Mouse (Mus musculus) urinary bladder, postnatal 36 days (tissue): ENCODE data around the gene Msi2.

Source experiments
- DNase-seq, 2 experiments: peaks; one replicate each; pipeline ENCODE4 v3.0.0; 2022; ENCODE audit warnings: low spot score in 2 of 2, mixed read lengths in 1 of 2

Msi2 gene

DNA sequence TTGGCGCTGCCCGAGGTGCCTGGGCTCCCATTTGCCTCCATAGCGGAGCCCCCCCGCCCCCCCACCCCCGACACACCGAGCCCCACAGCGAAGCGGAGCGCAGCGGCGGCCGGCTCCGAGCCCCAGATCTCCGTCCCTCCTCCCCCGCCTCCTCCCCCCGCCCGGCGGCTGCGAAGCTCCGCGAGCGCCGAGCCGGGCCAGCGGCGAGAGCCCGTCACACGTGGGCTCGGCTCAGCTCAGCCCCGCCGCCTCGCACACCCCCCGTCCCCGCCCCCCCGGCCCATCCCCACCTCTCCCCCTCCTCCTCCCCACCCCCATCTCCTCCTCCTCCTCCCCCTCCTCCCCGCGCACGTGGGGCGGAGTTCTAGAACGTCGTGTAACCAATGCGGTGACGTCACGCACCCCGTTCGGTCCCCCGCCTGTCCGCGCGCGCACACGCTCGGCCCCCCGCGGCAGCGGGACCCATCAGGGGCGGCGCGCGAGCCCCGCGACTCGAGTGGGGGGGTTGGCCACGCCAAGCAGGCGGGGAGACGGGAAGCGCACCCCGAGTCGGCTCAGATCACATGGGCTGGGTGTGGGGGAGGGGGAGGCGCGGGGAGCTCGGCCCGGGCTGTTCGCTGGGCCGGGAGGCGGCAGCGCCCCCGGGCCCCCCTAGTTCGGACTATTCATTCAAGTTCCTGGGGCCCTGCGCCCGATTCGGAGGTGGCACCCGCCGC, at the start of gene Msi2:
TSS of gene Msi2 (minus strand) at position 464 of the 716 bp plus-strand sequence.
- DNase-seq = peak; percentile 83 to 88

DNA sequence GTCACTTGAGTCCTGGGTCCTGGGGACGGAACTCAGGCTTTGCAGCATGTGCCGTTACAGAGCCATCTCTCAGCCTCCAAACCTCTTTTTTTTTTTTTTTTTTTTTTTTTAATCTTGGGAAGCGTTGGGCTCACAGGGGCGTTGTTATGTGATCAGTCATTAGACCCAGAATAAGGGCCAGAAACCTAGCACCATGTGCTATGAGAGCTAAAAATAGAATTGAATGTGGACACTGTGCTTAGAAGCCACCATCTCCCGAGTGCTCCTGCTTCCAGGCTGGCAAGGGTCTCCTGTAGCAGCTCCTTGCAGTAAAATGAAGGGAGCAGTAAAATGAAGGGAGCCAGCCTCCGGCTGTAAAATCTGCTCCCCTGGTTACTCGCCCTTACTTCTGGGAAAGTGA, 47.3 kb upstream of the Msi2 start:
- DNase-seq = no peak

DNA sequence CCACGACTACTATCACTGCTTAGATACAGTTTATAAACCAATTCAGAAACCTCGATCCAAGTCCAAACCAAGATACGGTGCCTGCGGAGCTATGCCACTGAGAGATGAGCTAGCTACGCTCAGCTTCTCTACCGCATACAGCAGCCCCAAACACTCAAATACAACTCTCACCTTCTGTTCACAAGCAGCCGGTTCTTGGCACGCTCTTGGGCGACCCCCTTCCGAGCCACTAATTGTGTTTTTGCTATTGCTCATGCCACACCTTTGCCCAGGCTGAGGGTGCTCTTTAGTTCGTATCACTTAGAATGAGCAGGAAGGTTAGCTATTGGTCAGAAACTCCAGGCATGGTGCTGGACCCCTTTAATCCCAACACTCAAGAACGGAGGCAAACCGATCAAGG, 45.1 kb upstream of the Msi2 start:
- no peak for DNase-seq

DNA sequence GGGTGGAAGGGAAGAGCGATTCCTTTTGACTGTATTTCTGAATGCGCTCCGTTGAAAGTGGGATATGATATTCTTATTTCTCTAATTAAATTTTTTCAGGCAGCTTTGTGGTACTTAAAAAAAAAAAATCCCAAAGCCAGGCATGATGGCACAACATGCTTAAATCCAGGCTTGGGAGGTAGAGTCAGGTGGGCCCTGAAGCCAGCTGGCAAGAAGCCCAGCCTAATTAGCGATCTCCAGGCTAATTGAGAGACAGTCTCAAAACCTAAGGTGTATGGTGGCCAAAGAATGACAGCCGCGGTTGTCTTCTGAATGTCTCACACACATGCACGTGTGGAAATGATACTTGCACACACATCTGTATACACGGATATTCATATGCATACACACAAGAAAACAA, 41.2 kb upstream of the Msi2 start:
- DNase-seq = no peak

DNA sequence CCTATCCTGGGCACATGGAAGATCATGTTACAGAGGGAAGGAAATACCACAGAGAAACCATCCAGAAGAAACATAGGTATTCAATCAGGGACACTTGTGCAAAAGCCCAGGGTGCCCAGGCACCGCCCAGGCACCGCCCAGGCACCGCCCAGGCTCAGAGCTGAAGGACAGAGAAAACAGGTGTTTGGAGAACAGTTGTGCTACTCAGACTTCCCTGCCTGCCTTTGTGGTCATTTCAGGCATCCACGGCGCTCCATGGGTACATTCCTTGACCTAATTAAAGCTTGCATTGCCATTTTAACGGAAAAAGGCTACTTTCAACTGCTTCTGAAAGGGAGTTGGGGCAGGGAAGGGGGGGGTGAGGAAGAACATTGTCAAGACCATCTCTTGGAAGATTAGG, 40.1 kb upstream of the Msi2 start:
- no peak for DNase-seq

DNA sequence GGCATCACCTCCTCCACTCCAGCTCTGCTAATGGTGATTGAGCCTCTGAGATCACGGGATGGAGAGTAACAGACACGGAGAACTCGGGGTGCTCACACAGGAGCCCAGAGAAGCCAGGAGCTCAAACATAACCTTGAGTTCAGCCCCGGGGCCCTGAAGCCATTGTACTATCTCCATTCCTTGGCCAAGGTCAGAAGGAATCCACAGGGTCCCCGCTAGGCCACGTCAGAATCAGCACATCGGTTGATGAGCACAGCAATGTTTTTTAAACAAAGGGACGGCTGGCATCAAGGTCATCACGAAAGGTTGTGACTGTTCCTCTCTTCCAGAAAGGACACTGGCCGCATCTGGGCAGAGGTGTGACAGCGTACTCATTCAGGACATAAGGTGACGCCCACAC, 27.0 kb upstream of the Msi2 start:
- DNase-seq = no peak

DNA sequence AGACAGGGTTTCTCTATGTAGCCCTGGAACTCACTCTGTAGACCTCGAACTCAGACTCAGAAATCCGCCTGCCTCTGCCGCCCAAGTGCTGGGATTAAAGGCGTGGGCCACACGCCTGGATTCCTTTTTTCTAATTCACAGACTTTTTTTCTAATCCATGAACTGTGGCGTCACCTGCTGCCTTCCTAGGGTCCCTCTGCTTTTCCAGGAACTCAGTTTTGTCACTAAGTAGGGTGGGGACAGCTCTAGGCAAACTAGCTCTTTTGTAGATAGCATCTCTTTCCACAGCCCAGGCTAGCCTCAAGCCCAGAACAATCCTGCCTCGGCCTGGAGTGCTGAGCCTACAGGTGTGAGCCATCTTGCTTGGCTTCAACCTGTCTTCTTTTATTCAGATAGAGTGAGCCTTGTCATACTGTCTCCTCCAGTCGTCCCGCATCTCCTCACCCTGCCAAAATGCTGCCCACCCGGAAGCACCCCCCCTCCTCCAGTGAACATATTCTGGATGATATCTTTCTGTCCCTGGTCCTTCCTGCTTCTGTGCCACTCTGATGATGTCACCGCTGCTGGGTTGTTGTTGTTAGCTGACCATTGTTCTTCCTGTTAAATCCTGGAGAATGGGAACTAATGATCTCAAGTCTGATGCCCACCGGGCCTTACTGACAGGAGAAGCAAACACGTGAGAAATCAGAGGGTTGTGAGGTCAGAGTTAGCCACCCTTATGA, 21.4 kb upstream of the Msi2 start:
- no peak for DNase-seq

DNA sequence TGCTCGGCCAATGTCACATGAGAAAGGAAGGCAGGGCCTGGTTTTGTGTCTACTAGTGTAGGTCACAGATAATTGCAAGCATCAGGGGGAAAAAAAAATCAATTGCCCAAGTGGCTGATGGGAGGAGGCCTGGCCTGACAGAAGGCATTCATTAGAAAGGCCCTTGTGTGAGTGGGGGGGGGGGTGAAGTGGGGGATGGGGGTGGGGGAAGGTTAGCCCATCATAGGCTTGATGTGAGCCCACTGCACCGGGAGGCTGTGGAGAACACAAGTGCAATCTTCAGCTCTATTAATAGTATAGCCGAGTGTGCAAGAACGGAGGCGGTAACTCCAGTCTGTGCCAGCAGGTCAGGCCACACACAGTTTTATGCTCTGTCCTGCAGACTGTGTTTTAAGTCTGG, 11.1 kb upstream of the Msi2 start:
- DNase-seq = no peak

DNA sequence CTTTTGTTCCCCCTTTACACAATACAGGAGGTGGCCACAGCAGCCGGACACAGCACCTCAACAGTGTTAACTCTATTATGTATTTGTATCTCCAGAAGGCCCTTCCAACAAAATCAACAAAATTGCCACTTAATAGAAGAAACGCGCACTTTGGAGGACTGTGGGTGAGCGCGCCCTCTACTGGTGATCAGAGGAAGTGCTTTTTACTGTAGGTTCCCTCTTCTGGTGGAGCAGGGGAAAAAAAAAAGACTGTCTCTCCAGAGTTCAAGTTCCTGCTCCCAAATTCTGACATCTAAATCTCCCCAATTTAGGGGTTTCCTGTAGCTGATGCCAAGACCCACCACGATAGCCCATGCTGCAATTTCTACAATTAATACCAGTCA, 10.2 kb upstream of the Msi2 start:
- DNase-seq = peak; percentile 55 to 64

DNA sequence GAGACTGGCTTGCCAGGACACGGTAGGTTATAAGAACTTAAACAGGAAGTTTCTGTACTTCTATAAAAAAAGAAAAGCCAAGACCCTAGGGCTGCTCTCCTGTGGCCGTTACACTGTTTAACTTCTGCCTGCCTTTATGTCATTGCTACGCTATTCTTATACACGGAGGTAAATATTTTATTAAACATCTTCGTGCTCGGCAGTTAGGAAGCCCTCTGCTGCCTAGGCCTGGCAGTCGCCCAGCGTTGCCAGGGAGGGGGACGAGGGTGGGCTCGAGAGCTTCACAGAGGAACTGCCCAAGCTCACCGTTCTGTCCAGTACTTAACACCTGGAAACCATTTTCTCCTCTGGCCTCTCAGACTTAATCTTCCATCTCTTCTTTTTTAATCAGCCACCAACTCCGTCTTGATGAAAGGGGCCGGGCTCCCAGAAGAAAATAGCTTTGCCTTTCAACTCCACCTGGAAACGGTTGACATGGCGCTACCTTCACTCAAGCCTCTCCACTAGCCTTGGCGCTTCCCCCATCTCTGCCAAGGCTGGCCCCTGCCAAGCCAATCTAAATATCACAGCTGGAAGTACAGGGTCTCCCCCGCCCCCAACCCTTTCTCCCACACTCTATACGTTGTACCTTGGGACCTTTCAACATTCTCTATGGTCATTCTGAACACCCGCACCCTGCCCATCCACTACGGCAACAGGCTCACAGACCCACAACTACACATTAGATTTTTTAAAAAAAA, 9.6 kb upstream of the Msi2 start:
- no peak for DNase-seq

DNA sequence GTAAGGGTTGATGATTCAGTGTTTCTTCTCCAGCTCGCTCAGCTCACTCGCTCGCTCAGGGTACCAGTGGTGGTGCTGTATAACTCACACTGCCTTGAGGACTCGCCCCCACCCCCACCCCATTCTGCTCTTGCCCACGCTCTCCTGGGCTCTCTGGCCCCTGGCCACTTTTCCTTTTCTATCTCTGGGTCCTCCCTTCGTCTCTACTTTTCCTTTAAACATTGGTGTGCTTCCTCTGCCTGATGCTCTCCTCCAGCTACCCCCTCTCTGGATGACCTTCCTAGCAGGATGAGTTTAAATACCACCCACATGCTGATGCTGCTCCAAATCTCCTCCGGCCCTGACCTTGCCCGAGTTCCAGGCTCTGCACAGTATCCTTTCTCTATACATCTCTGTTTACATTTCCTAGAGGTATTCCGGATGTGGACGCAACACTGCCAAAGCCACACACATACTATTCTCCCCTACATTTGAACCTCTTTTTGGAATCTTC, 2.9 kb upstream of the Msi2 start:
- no peak for DNase-seq

DNA sequence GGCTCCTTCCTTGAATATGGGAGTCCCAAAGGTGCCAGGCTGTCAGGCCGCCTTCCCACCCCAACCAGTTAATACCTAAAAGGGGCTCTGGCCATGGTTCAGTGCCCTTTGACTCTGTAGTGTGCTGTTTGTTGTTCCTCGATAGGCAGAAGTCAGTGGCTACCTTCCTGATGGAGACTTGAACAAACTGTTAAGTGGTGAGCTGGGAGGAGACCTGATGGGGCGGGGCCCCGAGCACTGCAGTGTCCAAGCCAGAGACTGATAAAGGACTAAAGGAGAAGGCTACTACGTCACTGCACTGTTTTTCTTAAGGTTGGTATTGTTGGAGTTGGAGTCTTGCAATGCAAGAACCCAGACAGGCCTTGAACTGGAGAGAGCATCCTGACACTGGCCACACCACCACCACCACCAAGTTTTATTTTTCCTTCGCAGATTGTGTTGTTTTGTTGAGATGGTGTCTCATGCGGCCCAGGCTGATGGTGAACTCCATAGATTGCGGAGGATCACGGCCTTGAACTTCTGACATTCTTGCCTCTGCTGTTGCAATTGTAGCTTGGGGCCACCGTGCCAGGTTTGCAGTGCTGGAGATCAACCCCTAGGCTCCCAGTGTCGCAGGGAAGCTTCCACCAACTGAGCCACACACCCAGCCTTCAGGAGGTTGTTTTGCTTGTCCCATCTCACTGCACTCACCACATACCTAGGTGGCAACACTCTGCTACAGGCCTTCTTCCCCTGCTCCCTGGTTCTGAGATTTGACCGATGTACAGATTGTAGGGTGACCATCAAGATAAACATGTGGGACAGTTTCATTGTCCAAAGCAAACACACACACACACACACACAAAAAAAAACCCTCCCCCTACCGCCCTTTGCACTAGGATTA, 2.2 kb upstream of the Msi2 start:
- DNase-seq = no peak

DNA sequence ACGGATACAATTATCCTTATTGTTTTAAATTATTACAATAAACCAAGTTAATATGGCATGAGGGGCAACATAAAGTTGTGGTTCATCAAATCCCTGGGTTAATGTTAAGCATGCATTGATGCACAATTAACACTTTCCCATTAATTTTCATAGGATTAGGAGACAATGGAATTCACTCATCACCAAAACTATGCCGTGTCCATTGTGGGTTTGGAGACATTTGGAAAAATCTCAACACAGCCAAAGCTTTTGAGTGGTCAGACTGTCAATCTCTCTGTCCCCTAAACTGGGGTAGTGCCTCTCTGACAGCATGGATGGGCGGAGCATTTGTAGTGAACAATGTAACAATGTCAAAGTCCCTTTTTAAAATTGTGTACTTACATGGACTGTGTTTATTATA, 1.3 kb upstream of the Msi2 start:
- DNase-seq = no peak

DNA sequence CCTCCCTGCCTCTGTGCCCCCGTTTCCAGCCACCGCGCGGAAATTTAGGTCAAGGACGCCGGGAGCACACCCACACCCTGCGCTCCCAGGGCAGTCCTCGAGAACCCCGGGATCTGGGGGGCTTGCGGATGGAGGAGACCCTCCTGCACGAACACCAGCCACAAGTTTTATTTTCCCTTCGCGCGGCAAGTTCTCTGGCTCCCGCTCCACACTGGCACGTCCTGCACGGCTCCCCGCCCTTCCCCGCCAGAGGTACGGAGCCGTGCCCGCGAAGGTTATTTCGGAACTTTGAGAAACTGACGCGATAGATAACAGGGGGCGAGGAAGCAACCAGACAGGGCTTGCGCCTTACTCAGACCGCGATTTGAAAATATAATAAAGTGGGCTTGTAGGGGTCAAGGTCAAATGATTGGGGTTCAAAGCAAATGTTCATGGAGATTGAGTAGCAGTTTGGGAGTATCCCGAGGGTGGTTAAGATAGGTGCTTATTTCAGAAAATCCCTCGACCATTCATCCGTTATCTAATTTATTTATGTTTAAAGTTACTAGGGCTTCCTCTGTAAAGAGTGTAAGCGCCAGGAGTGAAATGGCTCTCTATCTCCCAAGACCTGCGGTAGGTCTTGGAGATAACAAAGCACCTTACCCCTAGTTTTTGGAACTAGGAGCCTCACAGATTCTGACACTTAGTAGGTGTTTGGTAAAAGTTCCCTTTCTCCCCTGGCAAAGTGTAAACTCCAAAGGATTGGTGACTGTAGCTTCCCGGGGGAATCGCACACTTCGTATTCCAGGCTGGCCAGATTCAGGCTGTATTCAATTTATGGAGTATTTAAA, 668 bp upstream of the Msi2 start:
- no peak for DNase-seq

DNA sequence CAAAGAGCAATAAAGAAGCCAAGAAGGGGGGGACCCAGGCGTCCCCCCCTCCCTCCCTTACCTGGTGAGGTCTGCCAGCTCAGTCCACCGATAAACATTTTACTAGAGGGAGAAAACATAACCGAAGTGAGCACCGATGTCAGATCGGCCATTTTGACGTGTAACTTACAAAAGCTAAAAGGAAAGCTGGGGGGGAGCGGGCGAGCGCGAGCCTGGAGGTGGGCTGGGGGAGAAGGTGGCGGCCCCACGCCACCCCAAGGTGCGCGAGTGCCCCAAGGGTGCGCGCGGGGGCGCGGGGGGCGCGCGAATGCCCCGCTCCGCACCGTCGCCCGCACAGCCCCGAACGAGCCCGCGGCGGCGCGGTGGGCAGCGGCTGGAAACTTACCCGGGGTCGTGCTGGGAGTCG, 666 bp downstream of the Msi2 start:
- DNase-seq = no peak

DNA sequence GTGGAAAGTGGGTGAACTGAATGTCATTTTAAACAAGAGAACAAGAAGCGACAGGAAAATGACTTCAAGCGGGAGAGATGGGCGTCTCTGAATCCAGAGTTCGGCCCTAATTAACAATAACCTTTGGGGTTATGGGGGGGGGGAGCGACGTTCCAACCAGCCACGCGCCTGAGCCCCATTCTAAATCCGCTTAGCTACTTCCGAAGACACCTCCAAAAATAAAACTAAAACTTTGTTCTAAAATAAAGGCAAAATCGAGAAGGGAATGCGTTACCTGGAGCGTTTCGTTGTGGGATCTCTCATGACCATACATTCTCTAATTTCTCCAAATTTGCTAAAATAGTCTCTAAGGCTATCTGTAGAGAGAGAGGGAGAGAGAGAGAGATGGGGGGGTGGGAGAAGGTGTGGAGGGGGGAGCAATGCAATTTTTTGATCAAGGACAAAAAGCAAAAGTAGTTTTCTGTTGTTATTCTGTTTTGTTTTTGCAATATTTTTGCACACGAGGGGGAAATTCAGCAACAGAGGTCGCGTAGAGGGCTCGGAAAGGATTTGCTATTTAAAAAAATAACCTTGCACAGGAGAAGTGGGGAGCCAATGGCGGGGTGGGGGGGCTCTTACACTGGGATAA, 1.2 kb downstream of the Msi2 start:
- DNase-seq = no peak

DNA sequence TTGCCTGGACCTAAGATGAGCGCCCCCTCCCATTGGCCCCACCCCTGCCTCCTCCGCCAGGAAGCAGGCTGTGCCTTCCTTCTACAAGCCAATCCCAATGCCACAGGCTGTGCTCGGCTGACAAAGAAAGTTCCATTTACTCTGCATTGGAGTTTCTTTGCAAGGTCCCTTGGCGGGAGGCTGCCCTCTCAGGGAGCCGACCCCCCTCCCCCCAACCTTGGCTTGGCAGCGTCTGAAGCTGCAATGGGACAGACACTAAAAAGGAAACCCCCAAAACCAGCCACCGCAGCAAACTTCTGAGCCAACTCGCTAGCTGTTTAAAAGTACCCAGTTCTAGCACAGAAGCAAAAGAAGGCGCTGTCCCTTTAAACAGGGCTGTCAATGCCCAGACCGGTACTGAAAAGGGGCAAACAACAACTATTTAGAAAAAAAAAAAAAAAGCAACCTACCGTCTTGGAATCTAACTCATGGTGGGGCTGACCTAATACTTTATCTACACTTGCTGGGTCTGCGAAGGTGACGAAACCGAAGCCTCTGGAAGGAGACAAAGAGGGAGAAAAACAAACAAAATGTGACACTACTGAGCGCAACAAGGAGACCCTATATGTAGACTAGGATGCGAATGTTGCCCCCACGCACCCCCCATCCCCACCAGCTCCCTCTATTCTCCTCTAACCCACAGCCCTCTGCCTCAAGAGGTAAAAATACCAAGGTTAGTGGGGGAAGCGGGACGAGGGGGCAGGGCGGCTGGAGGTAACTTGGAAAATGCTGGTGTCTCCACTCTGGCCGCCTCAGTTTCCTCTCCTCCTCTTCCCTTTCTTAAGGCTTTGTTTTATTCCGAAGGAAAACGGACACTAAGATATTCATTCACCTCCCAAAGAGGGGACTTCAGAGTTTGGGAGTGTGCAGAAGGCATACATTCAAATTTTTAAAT, 2.0 kb downstream of the Msi2 start:
- DNase-seq = no peak

DNA sequence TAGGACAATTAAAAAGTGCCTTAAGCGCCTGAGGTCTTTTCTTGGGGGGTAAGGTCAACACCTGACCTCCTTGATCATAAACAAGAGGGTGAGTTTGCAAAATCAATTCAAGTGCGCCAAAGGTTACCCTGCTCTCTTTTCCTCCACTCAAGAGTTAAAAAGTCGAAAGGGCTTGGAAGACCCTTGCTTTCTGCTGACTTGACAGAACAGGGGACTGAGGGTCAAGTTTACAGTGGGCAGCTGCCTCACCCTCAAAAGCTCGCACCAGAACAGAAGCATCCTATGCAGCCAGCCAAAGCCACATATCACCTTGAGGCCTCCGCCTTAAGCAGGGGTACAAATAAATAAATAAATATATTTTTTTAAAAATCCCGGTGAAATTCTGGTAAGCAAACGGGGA, 3.0 kb downstream of the Msi2 start:
- no peak for DNase-seq

DNA sequence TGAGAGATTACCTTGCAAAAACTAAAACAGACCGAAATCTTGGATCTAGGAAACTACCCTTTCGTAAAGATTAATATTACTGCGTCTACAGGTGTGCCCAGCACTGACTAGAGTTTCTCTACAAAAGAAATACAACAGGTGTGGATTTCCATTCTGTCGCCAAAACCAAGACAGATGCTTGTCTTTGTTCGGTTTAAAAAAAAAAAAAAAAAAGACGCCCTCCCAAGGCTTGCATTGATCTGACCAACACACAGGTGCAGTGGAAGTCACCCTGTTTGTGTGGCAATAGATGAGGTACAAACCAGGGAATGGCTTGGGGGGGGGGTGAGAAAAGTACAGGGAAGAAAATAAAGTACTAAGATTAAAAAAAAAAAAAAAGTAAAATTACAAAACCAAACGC, 4.2 kb downstream of the Msi2 start:
- DNase-seq = no peak
